10 mouse cellular contexts compared by ENCODE assay signal in genomic region chr3:83416536-83416935, GRCm38 (mm10).
A peak's percentile ranks its signal among the peaks of the same experiment; 100 is the strongest.
DNase-seq lines count a peak whose midpoint lies in the region; ATAC-seq and TF ChIP-seq lines count a peak whose summit lies in the region.
"Had no signal": no experiment of that assay in that cellular context is flagged by ENCODE, and none has a peak within 500 bp of the region (broad histone marks: within the 10 kb centered on the region; RNA-seq: fewer than 3 reads in every experiment).

No protein-coding gene starts in this region.

- DNase-seq in cerebellum, postnatal 14 days = peak; percentile 27 to 48
- DNase-seq in cerebellum, adult 11 months = no peak
- DNase-seq in layer of hippocampus, postnatal 10 days (ENCODE audit: low spot score in 2 of 2) = peak; percentile 4 to 15
- no peak for DNase-seq in layer of hippocampus, postnatal 14 days (ENCODE audit: low spot score in 2 of 2)
- peak; percentile 62 for DNase-seq in adrenal gland, postnatal 10 days
- peak; percentile 65 for DNase-seq in lung, embryonic 14.5 days
- no peak for DNase-seq in thymus, postnatal 0 days (ENCODE audit: low spot score)
- DNase-seq: cerebellum, postnatal 25 days had no signal

- H3K27ac ChIP-seq in lung, embryonic 14.5 days (ENCODE audit: low read depth) = no peak overlapping the region
- no peak overlapping the region for H3K27ac ChIP-seq in forebrain, embryonic 13.5 days
- H3K27ac ChIP-seq: lung, embryonic 15.5 days had no signal

- no peak overlapping the region for H3K9ac ChIP-seq in lung, embryonic 14.5 days
- no peak overlapping the region for H3K9ac ChIP-seq in forebrain, embryonic 13.5 days
- H3K9ac ChIP-seq: lung, embryonic 15.5 days had no signal

- peak; percentile 62 for TF ChIP-seq CTCF in lung, embryonic 14.5 days (IDR thresholded peaks at IDR 0.05; ENCODE audit: low read depth)

- no peaks in the 10 kb centered on the region for H3K4me1 ChIP-seq in lung, embryonic 14.5 days (ENCODE audit: insufficient read depth)
- no peaks in the 10 kb centered on the region for H3K4me1 ChIP-seq in forebrain, embryonic 13.5 days
- H3K4me1 ChIP-seq: lung, embryonic 15.5 days had no signal

- H3K36me3 ChIP-seq in lung, embryonic 14.5 days (ENCODE audit: insufficient read depth) = no peaks in the 10 kb centered on the region
- no peaks in the 10 kb centered on the region for H3K36me3 ChIP-seq in forebrain, embryonic 13.5 days (ENCODE audit: poor library complexity, severe bottlenecking)
- H3K36me3 ChIP-seq: lung, embryonic 15.5 days had no signal

- no peak overlapping the region for H3K4me3 ChIP-seq in lung, embryonic 14.5 days (ENCODE audit: low read depth, low read length)
- H3K4me3 ChIP-seq in forebrain, embryonic 13.5 days = no peak overlapping the region
- H3K4me3 ChIP-seq: lung, embryonic 15.5 days had no signal

- no peak overlapping the region for H3K4me2 ChIP-seq in lung, embryonic 14.5 days
- H3K4me2 ChIP-seq in forebrain, embryonic 13.5 days = no peak overlapping the region
- H3K4me2 ChIP-seq: lung, embryonic 15.5 days had no signal

- H3K9me3 ChIP-seq in lung, embryonic 14.5 days (ENCODE audit: low read depth, low read length) = no peaks in the 10 kb centered on the region
- no peaks in the 10 kb centered on the region for H3K9me3 ChIP-seq in forebrain, embryonic 13.5 days (replicated peaks)
- H3K9me3 ChIP-seq: lung, embryonic 15.5 days had no signal

- no peak for ATAC-seq in lung, embryonic 14.5 days (ENCODE audit: insufficient read depth)
- ATAC-seq in forebrain, embryonic 13.5 days = no peak

- H3K27me3 ChIP-seq in lung, embryonic 14.5 days (ENCODE audit: insufficient read depth, low read length) = no peaks in the 10 kb centered on the region
- H3K27me3 ChIP-seq in forebrain, embryonic 13.5 days = no peaks in the 10 kb centered on the region
- H3K27me3 ChIP-seq: lung, embryonic 15.5 days had no signal

Comparison
In these comparisons a context has a peak if more than half of its experiments do, and no peak if none do; other contexts are left out.
1. DNase-seq: peak in cerebellum, postnatal 14 days (2 of 2), layer of hippocampus, postnatal 10 days (2 of 2), adrenal gland, postnatal 10 days (single experiment) and lung, embryonic 14.5 days (single experiment); none in cerebellum, adult 11 months (single experiment), layer of hippocampus, postnatal 14 days (0 of 2) and thymus, postnatal 0 days (single experiment).